24 mouse cellular contexts compared by ENCODE assay signal in the genomic region with DNA sequence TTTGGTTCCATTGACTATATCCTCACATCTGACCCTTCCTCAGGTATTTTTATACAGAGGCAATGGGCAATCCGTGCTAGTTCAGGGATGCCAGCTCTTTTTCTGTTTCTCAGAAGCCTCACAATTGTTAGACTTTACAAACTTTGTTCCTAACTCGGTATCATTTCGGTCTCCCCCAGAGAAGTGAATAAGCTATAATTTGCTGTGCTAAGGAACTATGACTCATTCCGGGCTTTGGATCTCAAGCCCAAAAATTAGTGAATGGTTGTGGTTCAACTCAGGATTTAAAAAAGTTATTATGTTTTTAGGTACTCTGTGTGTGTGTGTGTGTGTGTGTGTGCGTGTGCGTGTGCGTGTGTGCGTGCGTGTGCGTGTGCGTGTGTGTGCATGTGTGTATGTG.
DNase-seq lines count a peak whose midpoint lies in the region; ATAC-seq and TF ChIP-seq lines count a peak whose summit lies in the region.
"Had no signal": no experiment of that assay in that cellular context is flagged by ENCODE, and none has a peak within 500 bp of the region (broad histone marks: within the 10 kb centered on the region; RNA-seq: fewer than 3 reads in every experiment).

No protein-coding gene starts in this region.

- H3K4me2 ChIP-seq in CH12.LX (ENCODE audit: insufficient read depth, low read depth, poor library complexity, severe bottlenecking): no peak overlapping the region
- H3K4me2 ChIP-seq: embryonic facial prominence, embryonic 13.5 days; embryonic facial prominence, embryonic 15.5 days; forebrain, embryonic 12.5 days had no signal

- H3K36me3 ChIP-seq in CH12.LX (replicated peaks in 1 of 2; ENCODE audit: control insufficient read depth in 1 of 2, insufficient read depth in 1 of 2, low read length in 1 of 2): peaks cover 34 to 88% of the 10 kb centered on the region in 2 experiments
- H3K36me3 ChIP-seq: embryonic facial prominence, embryonic 13.5 days; embryonic facial prominence, embryonic 15.5 days; forebrain, embryonic 12.5 days had no signal

- peaks cover 74% of the 10 kb centered on the region for H3K79me2 ChIP-seq in CH12.LX (replicated peaks; ENCODE audit: control insufficient read depth, extremely low read depth, insufficient read depth, poor library complexity, severe bottlenecking)

- dilution Hi-C loops in CH12.LX (cut with MboI; ENCODE audit: extremely low pct_ligation_motif_present, extremely low pct_unique_long_range_greater_than_20kb, low sequenced_read_pairs): no loop called here

- no peak for ATAC-seq in monocyte, adult 5-6 weeks (replicated peaks; ENCODE audit: insufficient number of reproducible peaks, low FRiP score, low TSS enrichment, poor library complexity, severe bottlenecking)
- ATAC-seq: activated CD4-positive, CD25-positive, alpha-beta regulatory T cell, adult 4 months; CD4-positive, CD25-positive, alpha-beta regulatory T cell, adult 4 months; forebrain, embryonic 14.5 days; forebrain, embryonic 16.5 days; Patski had no signal

- peak overlapping the region in 1 of 3 experiments; percentile 42 for H3K4me3 ChIP-seq in CH12.LX (replicated peaks in 1 of 3; ENCODE audit: low read depth in 2 of 3, low read length in 2 of 3, poor library complexity in 1 of 3)
- H3K4me3 ChIP-seq: embryonic facial prominence, embryonic 13.5 days; embryonic facial prominence, embryonic 15.5 days; forebrain, embryonic 12.5 days had no signal

- no peak for TF ChIP-seq POLR2A in CH12.LX (IDR thresholded peaks at IDR 0.05; ENCODE audit: low read depth, low read length)

- no peaks in the 10 kb centered on the region for H3K9me3 ChIP-seq in CH12.LX (replicated peaks; ENCODE audit: low read length)
- H3K9me3 ChIP-seq: embryonic facial prominence, embryonic 13.5 days; embryonic facial prominence, embryonic 15.5 days; forebrain, embryonic 12.5 days had no signal

- H3K27me3 ChIP-seq in CH12.LX (replicated peaks): no peaks in the 10 kb centered on the region
- H3K27me3 ChIP-seq: embryonic facial prominence, embryonic 13.5 days; embryonic facial prominence, embryonic 15.5 days; forebrain, embryonic 12.5 days; Patski had no signal

- in situ Hi-C loops in CH12.LX (cut with MboI; ENCODE audit: low pct_ligation_motif_present, low pct_unique_long_range_greater_than_20kb, low sequenced_read_pairs): no loop called here

- TF ChIP-seq EP300 in CH12.LX (IDR thresholded peaks at IDR 0.05; ENCODE audit: low read length): no peak

- H3K4me1 ChIP-seq in CH12.LX (ENCODE audit: control insufficient read depth in 1 of 2, insufficient read depth in 2 of 2): peaks cover 51 to 96% of the 10 kb centered on the region in 2 experiments
- H3K4me1 ChIP-seq: embryonic facial prominence, embryonic 13.5 days had no signal

- H3K9ac ChIP-seq in CH12.LX (ENCODE audit: insufficient read depth, low read depth): no peak overlapping the region
- H3K9ac ChIP-seq: embryonic facial prominence, embryonic 13.5 days; embryonic facial prominence, embryonic 15.5 days; forebrain, embryonic 12.5 days had no signal

- DNase-seq in 3T3-L1 (ENCODE audit: low read depth, low spot score): peak; percentile 23
- DNase-seq in CH12.LX (ENCODE audit: extremely low read depth): no peak
- DNase-seq in brain, adult 2 months (ENCODE audit: low read depth, low spot score): peak; percentile 62
- no peak for DNase-seq in cerebellum, adult 9-11 months
- DNase-seq in layer of hippocampus, adult 8-10 months (ENCODE audit: low spot score in 2 of 2): no peak
- DNase-seq: adrenal gland, adult 2 months; adrenal gland, postnatal 10 days; adrenal gland, postnatal 25 days; B cell, adult 2 months; cerebellum, adult 11-12 months; cerebellum, adult 2 months; cerebellum, adult 9-10 months; cerebellum, postnatal 14 days; cerebellum, postnatal 36 days; embryo, embryonic 11 days had no signal

- H3K27ac ChIP-seq in CH12.LX (ENCODE audit: insufficient read depth, low read depth): peak overlapping the region; percentile 74
- H3K27ac ChIP-seq: embryonic facial prominence, embryonic 13.5 days; embryonic facial prominence, embryonic 15.5 days; forebrain, embryonic 12.5 days had no signal

- no peak for TF ChIP-seq RAD21 in CH12.LX (IDR thresholded peaks at IDR 0.05; ENCODE audit: low read depth, low read length)

- no peak for TF ChIP-seq CTCF in CH12.LX (conservative IDR thresholded peaks at IDR 0.05 in 1 of 2, IDR thresholded peaks at IDR 0.05 in 1 of 2; ENCODE audit: low read depth in 2 of 2, low read length in 2 of 2)

TF ChIP-seq in CH12.LX, 34 proteins besides CTCF, POLR2A, EP300 and RAD21:
- TF ChIP-seq MAFK (IDR thresholded peaks at IDR 0.05; ENCODE audit: insufficient replicate concordance, low read length) (no peak), CHD1 (IDR thresholded peaks at IDR 0.05; ENCODE audit: low read depth, low read length) (0 out of 2 replicates have a peak, but pooled peaks have one; percentile 60), MYC (IDR thresholded peaks at IDR 0.05; ENCODE audit: low read depth, low read length) (no peak), ZC3H11A (IDR thresholded peaks at IDR 0.05; ENCODE audit: low read depth, low read length) (no peak)

Comparison
In these comparisons a context has a peak if more than half of its experiments do, and no peak if none do; other contexts are left out.
1. DNase-seq: peak in 3T3-L1 (single experiment) and brain, adult 2 months (single experiment); none in CH12.LX (single experiment), cerebellum, adult 9-11 months (single experiment) and layer of hippocampus, adult 8-10 months (0 of 2).